Mouse (Mus musculus) MN1 (cell line): Measurements from ENCODE around the gene Tmod2.
"Not testable (repeated sequence)": the region's sequence is repeated elsewhere in the genome, so short reads cannot be mapped to it uniquely, and the experiment has no call there.

Experiments
- DNase-seq: peaks from one replicate; pipeline ENCODE4 v3.0.0-alpha.2; 2016; ENCODE audit warnings: low spot score

The Tmod2 gene

DNA sequence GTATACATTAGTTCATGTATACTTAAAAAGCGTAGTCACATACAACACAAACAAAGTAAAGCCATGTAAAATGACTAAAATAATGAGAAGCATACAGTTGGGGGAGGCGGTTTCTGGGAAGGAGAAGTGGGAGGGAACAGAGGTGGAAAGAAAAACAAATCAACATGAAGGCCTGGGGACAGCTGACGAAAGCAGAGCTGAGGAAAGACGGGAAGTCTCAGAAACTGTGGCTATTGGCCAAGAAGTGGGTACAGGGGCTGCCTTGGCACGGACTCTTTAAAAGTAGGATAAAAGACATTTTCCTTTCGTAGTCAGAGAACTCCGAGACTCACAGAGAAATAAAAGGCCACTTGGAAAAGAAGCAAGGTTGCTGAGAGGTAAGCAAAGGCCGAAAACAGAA, 62.1 kb downstream of the Tmod2 start:
- DNase-seq = no peak

DNA sequence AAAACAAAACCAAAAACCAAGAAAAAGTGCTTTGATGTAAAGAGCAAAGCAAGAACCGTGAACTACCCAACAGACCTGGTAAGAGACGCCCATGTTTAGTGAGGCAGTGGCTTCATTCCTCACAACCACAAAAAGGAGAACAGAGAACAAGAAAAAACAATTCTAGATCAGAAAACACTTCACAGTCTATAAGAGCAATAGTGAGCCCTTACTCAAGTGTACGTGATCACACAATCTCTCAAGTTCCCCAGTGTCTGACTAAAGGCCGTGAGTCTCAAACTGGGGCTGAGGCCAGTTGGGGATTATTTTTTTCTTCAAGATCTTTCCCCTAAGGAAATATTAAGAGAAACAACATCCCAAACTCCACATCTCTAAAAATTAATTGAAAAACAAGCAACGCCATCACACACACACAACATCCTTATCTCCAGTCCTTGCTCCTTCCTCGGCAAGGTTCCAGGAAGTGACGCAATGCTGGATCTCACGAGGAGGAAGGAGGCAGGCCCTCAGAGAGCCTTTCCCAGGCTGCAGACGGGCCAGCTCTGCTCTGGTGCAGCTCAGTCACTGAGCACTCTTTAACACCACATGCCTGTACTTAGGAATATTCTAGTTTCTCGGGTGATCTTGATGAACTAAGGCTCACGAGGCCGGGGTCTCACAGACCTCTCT, 64.1 kb downstream of the Tmod2 start:
- DNase-seq = peak; percentile 88

DNA sequence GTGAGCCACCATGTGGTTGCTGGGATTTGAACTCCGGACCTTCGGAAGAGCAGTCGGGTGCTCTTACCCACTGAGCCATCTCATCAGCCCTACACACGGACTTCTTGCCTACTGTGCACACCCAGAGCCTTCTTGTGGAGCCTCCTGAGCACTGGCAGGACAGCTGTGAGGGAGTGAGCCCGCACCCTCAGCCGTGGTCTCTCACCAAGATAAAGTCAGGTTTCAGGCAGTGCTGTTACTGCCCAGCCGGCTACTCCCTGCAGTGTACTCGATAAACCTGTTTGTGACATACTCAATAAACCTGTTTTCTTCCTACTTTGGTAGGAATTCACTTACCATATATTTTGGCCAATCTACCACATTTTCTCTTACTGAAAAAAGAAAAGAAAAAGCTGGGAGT, 65.6 kb downstream of the Tmod2 start:
- no peak for DNase-seq

- no peak for DNase-seq
Observed at GRCm38 (mm10) chr9:75541497-75541896, 69.6 kb downstream of the Tmod2 start.

GRCm38 (mm10) chr9:75536422-75536821, 74.7 kb downstream of the Tmod2 start:
- DNase-seq = no peak

- DNase-seq = no peak
Observed at GRCm38 (mm10) chr9:75534431-75534962, 76.6 kb downstream of the Tmod2 start.

DNA sequence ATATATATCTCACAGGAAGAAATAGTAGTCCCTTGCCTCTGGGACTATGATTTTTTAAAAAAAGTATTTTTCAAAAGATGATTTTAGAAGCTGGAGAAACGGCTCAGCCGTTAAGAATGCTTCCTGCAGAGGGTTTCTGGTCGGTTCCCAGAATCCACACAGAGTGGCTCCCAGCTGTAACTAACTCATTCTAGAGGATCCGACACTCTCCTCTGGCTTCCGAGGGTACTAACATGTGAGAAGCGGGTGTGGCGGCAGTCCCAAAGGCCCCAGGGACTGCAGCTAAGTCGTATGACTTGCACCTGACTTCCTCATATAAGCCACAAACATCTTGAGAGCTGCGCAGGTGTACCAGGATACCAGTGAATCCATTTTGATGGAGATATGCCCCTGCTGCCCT, 78.1 kb downstream of the Tmod2 start:
- DNase-seq = not testable (repeated sequence)

DNA sequence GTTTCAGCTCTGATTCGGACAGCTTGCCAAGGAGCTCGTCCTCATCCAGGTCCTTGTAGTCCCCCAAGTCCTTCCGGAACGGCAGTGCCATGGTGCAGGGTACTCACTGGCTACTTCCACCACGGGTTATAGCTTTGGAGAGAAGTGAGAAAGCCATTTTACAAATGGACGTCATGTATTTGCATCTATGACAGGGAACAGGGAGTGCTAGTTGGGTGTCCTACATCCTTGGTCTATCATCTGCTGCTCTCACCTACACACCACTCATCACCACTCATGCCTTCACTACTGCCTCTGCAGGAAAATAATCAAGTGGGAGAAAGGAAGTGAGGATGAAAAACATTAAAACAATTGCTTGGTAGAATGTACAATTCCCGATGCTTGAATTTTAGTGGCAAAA, 78.7 kb downstream of the Tmod2 start:
- DNase-seq = no peak

DNA sequence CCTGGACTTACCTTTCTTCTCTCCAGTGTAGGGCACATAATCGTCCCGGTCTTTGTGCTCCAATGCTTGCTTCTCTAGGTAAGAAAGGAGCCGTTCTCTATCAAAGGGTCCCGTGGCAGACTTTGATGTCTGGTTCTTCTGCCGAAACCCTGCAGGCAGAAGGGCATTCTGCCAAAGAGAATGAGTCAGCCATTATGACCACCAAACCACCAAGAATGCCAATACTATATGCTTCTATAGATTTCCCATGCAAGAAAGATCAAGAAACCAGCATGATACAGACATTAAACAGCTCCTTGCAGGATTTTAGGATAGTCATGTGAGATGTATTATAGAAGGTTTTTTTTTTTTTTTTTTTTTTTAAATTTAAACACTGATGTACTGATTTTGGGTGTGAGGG, 81.8 kb downstream of the Tmod2 start:
- DNase-seq = peak; percentile 76

DNA sequence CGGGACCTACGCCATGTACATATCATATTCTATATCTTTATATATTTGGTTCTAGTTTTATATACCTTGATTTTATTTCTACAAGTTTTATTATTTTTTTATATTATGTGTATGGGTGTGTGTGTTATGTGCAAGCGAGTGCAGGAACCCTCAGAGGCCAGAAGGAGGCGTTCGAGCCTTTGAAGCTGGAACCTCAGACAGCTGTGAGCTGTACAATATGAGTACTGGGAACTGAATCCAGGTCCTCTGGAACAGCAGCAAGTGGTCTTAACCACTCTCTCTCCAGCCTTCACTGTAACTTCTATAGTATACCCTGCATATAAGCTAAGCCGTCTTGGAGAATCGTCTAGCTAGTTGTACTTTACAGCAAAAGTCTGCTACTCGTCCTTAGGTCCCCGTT, 83.0 kb downstream of the Tmod2 start:
- DNase-seq = peak; percentile 22

DNA sequence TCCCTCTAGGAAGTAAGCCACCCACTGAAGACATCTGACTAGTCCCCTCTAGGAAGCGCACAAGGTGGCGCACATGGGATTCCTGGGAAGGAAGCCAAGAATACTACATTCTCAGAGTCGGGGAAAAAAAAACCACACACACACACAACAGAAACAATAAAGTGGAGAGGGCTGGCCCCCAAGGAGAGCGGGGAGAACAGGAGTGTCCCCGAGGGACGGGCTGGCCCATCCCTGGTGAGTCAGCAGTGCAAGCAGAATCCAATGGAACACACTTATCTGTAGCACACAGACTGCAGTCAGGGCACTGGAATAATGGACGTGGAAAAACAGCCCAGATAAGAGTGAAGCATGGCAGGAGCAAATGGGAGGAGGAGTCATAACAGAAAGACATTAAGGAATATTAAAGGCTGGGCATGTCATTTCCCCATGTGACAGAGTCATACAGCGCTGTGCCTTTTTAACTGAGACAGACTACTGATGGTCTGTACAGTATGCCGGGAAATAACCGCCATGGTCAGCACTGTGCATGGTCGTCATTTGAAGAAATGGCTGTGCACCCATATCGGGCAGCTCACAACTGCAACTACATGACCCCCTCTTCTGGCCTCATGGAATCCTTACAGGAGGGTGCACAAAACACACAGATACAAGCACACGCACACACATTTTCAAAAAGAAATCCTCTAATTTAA, 83.6 kb downstream of the Tmod2 start:
- DNase-seq = peak; percentile 93

DNA sequence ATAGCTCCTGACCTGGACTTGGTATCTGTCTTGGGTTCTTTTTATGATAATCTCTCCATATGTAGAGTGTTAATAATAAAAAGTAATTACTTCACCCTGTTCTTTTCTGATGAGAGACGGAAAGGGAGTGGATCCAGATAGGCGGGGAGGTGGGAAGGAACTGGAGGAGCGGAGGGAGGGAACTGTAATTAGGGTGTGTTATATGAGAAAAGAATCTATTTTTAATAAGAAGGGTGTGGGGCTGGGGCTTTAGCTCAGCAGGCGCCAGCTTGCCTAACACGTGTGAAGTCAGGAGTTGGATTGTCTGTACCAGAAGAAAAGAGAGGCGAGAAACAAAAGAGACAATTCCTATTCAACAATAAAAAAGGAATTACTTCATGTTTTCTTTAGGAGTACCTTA, 87.5 kb downstream of the Tmod2 start:
- DNase-seq = peak; percentile 11

- no peak for DNase-seq
Observed at GRCm38 (mm10) chr9:75522217-75522616, 88.9 kb downstream of the Tmod2 start.

DNA sequence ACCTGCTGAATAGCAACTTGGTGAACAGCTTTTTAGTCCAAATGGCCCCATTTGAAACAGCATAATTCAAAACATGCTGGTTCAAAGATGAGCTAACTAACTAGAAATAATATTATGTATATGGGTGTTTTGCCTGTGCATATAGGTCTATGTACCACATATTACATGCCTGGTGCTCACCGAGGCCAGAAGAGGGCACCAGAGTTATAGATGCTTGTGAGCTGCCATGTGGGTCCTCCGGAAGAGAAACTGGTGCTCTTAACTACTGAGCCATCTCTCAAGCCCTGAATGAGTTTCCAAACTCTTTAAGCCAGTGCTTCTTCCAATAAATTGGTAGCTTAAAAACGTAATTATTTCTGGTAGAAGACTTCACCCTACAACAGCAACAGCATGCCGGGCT, 89.3 kb downstream of the Tmod2 start:
- peak; percentile 56 for DNase-seq

DNA sequence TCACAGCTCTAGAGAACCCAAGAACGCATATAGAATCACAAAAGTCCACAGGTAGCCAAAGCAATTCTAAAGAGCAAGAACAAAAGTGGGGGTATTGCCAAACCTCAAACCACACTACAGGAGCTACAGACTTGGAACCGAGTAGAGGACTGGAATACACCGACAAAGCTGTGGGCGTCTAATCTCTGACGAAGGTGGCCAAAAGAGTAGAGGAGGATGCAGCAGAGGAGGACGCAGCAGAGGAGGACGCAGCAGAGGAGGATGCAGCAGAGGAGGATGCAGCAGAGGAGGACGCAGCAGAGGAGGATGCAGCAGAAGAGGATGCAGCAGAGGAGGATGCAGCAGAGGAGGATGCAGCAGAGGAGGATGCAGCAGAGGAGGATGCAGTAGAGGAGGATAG, 90.2 kb downstream of the Tmod2 start:
- no peak for DNase-seq

DNA sequence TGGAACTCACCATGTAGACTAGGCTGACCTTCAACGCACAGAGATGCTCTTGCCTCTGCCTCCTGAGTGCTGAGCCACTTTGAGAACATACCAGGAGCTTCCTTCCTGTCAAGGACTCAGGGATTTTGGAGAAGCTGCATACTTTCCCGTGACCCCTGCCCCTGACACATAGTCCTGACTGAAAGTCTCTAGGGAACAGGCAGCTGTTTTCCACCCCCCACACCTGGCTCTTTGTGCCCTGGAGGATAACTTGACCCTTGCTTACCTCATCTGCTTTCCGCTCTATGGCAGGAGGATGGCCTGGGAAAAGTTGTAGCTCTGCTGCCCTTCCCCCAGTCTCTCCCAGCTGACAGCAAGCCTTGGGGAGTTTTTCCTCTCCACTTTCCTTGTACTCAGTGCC, 93.4 kb downstream of the Tmod2 start:
- no peak for DNase-seq
